Mouse (Mus musculus): Measurements from ENCODE around the gene Sumo2. TPM values are rescaled to one million over a fixed set of nuclear protein-coding genes. Genes with fewer than 3 reads are reported as not detected.

The Sumo2 gene
- polyA plus RNA-seq, 1 experiment from 2014 or later = 838 TPM

DNA sequence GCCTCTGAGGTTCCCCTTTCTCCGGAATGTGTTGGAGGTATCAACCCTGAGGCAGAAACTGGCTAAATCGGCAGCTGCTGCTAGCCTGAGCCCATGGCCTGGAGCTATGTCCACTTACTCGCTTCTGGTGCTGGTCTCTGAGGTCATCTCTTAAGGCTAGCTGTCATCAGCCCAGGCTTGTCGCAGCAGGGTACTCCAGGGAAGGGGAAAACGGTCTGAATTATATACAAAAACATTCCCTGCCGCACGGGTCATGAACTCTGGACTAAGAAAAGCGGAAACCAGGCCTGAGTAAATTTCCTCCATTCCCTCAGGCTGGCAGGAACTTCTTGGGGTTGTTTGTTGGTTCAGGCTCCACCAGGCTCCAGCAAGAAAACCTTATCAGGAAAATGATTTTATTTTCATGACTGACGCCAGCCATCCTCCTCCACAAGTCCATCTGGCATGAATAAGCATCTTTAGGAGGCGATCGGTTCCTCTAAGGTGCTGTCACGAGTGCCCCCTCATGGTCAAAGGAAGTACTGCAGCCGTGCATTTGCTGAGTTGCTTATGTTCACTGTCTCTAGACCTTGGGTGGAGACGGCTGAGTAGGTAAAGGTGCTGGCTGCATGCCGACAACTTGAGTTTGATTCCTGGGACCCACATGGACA is 62.3 kb downstream of the Sumo2 start:
- Histone ChIP-seq H3K27me3 (replicated peaks; ENCODE audit: control insufficient read depth, insufficient read depth, low read length) (no peaks in the 10 kb centered on the region), H3K4me1 (ENCODE audit: control insufficient read depth, insufficient read depth, low read length) (peaks cover 10% of the 10 kb centered on the region; the same call in 1 of the 2 replicates), H3K4me2 (ENCODE audit: low read depth, low read length) (peak overlapping the region; percentile 33; the same call in 1 of the 2 replicates), H3K9me3 (ENCODE audit: control insufficient read depth, low read length) (no peaks in the 10 kb centered on the region), H3K4me3 (ENCODE audit: low read depth, low read length) (peak overlapping the region; percentile 10; the same call in 1 of the 2 replicates), H3K36me3 (ENCODE audit: control insufficient read depth, insufficient read depth, low read length) (no peaks in the 10 kb centered on the region), H3K9ac (ENCODE audit: low read depth, low read length) (0 out of 2 replicates have a peak overlapping the region, but pooled peaks have one; percentile 21), H3K27ac (replicated peaks; ENCODE audit: low read depth, low read length) (peak overlapping the region; percentile 41; the same call in 1 of the 2 replicates)
- ATAC-seq (ENCODE audit: low read depth) = peak; percentile 39; the same call in 1 of the 2 replicates
- 12% methylated on average over 15 of the region's 15 CpGs for WGBS
- peak; percentile 95 for DNase-seq (ENCODE audit: low spot score)

Other genes with a start within 250 kb of the Sumo2 start
- 0.24 and 0.52 TPM in 2 replicates for gene Fads6, start 238.6 kb downstream of the Sumo2 start, polyA plus RNA-seq (2014; fragmentation: Nextera tagmentation; extraction: Ambion mirVana)
- not detected in 2 replicates for gene Otop2, start 229.1 kb downstream of the Sumo2 start, polyA plus RNA-seq (2014; fragmentation: Nextera tagmentation; extraction: Ambion mirVana)
- not detected in 2 replicates for gene Ush1g, start 214.2 kb downstream of the Sumo2 start, polyA plus RNA-seq (2014; fragmentation: Nextera tagmentation; extraction: Ambion mirVana)
- 0.21 TPM in 1 of 2 replicates, not detected in the other for gene Otop3, start 201.5 kb downstream of the Sumo2 start, polyA plus RNA-seq (2014; fragmentation: Nextera tagmentation; extraction: Ambion mirVana)
- 10.3 and 10.5 TPM in 2 replicates for gene Hid1, start 168.5 kb downstream of the Sumo2 start, polyA plus RNA-seq (2014; fragmentation: Nextera tagmentation; extraction: Ambion mirVana)
- 11.7 and 12.3 TPM in 2 replicates for gene Cdr2l, start 154.4 kb downstream of the Sumo2 start, polyA plus RNA-seq (2014; fragmentation: Nextera tagmentation; extraction: Ambion mirVana)
- gene Mrpl58, start 132.5 kb downstream of the Sumo2 start, polyA plus RNA-seq (2014; fragmentation: Nextera tagmentation; extraction: Ambion mirVana) = 175 and 185 TPM in 2 replicates
- gene Atp5h, start 116.3 kb downstream of the Sumo2 start, polyA plus RNA-seq (2014; fragmentation: Nextera tagmentation; extraction: Ambion mirVana) = 841 and 943 TPM in 2 replicates
- 21.8 and 22.6 TPM in 2 replicates for gene Kctd2, start 116.1 kb downstream of the Sumo2 start, polyA plus RNA-seq (2014; fragmentation: Nextera tagmentation; extraction: Ambion mirVana)
- 0.11 TPM in 1 of 2 replicates, not detected in the other for gene Trim80, start 95.7 kb downstream of the Sumo2 start, polyA plus RNA-seq (2014; fragmentation: Nextera tagmentation; extraction: Ambion mirVana)
- gene Slc16a5, start 73.8 kb downstream of the Sumo2 start, polyA plus RNA-seq (2014; fragmentation: Nextera tagmentation; extraction: Ambion mirVana) = 0.15 and 0.18 TPM in 2 replicates
- 7.6 TPM in 2 replicates for gene Armc7, start 60.6 kb downstream of the Sumo2 start, polyA plus RNA-seq (2014; fragmentation: Nextera tagmentation; extraction: Ambion mirVana)
- gene Nt5c, start 44.4 kb downstream of the Sumo2 start, polyA plus RNA-seq (2014; fragmentation: Nextera tagmentation; extraction: Ambion mirVana) = 70.9 and 74.8 TPM in 2 replicates
- gene Jpt1, start 21.9 kb downstream of the Sumo2 start, polyA plus RNA-seq (2014; fragmentation: Nextera tagmentation; extraction: Ambion mirVana) = 576 and 619 TPM in 2 replicates
- 128 and 143 TPM in 2 replicates for gene Nup85, start 28.2 kb upstream of the Sumo2 start, polyA plus RNA-seq (2014; fragmentation: Nextera tagmentation; extraction: Ambion mirVana)
- 82.8 and 87.6 TPM in 2 replicates for gene Mrps7, start 67.6 kb upstream of the Sumo2 start, polyA plus RNA-seq (2014; fragmentation: Nextera tagmentation; extraction: Ambion mirVana)
- gene Gga3, start 67.8 kb upstream of the Sumo2 start, polyA plus RNA-seq (2014; fragmentation: Nextera tagmentation; extraction: Ambion mirVana) = 16.5 and 17.9 TPM in 2 replicates
- gene Mif4gd, start 76.7 kb upstream of the Sumo2 start, polyA plus RNA-seq (2014; fragmentation: Nextera tagmentation; extraction: Ambion mirVana) = 22.7 and 28.5 TPM in 2 replicates
- gene Slc25a19, start 92.0 kb upstream of the Sumo2 start, polyA plus RNA-seq (2014; fragmentation: Nextera tagmentation; extraction: Ambion mirVana) = 23.4 and 24.6 TPM in 2 replicates
- gene Grb2, start 172.3 kb upstream of the Sumo2 start, polyA plus RNA-seq (2014; fragmentation: Nextera tagmentation; extraction: Ambion mirVana) = 66.7 TPM in 2 replicates
- 15.4 and 18.2 TPM in 2 replicates for gene Tmem94, start 229.2 kb upstream of the Sumo2 start, polyA plus RNA-seq (2014; fragmentation: Nextera tagmentation; extraction: Ambion mirVana)

All from embryonic facial prominence, embryonic 14.5 days (tissue).